Mouse (Mus musculus) telencephalon, adult 2 months (tissue): ENCODE data around the gene Ccdc47.
A peak's percentile ranks its signal among the peaks of the same experiment; 100 is the strongest.

ENCODE experiments used
- DNase-seq: peaks from one replicate; pipeline ENCODE4 v3.0.0-alpha.2; 2011; ENCODE audit warnings: low read depth, low spot score

Ccdc47 gene

GRCm38 (mm10) chr11:106160841-106161721 lies 55.1 kb downstream of the Ccdc47 start, which contains the start of the genes Gm10840 and Limd2:
Gm10840 (plus strand) TSS chr11:106160850.
Limd2 (minus strand) TSS chr11:106160860.
- peak; percentile 96 for DNase-seq

- peak; percentile 67 for DNase-seq
Measured at GRCm38 (mm10) chr11:106159921-106160840, 56.0 kb downstream of the Ccdc47 start.

DNA sequence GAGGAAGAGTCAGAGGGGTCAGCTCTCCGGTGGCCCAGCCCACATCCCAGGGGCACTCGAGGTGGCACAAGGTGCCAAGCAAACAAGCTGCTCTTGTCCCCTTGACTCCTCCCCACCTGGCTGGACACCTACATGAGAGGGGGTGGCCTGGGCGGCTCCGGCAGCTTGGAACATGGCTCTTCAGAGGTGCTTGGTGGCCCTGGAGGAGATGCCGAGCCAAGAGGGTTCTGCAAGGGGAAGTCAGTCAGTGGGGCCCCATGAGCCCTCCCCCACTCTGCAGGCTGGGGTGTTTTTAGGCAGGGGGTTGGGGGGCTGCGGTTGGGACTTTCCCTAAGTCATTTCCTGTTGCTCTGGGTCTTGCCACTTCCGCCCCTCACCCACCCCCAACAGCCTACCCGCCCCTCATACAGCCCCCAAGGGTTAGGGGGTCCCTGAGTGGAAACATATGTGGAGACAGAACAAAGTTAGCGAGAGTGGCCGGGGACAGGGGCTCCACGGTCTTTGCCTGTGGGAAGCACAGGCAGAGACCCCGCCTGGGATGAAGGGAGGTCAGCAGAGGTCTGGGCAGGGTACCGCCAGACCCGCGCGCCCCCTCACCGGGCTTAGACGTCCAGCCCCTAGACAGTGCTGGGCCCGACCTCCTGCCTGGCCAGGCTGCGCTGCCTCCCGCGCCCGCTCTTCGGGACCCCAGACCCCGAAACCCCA lies 56.8 kb downstream of the Ccdc47 start:
- DNase-seq: no peak

DNA sequence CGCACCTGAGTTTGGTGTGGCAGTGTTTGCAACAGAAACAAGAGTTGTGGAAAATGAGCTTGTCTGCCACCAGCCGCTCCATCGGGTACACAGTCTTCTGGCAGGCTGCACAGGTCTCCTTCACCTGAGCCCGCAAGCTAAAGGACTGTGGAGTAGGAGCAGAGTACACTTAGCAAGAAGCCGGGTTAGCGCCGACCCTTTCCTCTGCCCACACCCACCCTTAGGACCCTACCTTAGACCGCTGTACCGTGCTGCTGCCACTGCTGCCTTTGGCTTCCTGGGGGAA lies 57.3 kb downstream of the Ccdc47 start:
- no peak for DNase-seq

- DNase-seq: no peak
Measured at GRCm38 (mm10) chr11:106158081-106158929, 57.8 kb downstream of the Ccdc47 start.

GRCm38 (mm10) chr11:106157154-106157553 lies 59.0 kb downstream of the Ccdc47 start:
- no peak for DNase-seq

GRCm38 (mm10) chr11:106156257-106156656 lies 59.9 kb downstream of the Ccdc47 start:
- DNase-seq: no peak

DNA sequence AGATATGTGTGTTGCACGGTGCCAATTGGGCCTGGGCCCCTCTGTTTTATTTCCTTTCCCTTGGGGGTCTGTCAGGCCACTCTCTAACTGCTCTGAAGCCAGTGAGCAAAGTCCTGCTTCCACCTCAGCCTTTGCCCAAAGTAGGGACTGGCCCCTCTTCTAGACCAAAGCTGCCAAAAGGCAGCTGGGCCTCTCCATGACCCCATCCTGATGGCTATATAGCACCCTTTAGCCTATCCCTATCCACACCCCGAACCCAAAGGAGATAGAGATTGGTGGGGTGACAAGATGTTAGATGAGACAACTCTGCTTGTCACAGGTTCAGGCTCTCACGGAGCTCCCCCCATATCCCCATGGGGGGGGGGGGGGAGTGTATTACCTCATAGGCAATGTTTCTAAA lies 60.4 kb downstream of the Ccdc47 start:
- DNase-seq: no peak

DNA sequence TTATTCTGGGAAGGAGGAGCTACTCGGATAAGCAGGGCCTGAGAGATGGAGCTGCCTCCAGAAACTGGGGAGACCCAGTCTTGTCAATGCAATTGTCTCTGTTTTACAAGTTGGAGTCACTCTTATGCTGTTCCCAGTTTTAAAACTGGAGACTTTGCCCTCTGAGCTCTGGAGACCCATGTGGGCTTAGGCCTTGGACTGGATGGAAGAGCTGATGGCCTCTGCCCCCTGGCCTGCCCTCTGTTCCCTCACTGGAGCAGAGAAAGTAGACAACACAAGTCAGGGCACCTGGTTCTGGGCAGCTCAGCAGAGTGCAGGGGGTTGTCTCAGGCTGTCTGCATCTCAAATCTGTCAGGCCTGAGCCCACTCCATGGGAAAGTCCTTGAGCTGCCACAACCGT lies 61.4 kb downstream of the Ccdc47 start:
- no peak for DNase-seq

- DNase-seq: no peak
Measured at GRCm38 (mm10) chr11:106154091-106154490, 62.1 kb downstream of the Ccdc47 start.

GRCm38 (mm10) chr11:106152132-106152531 lies 64.0 kb downstream of the Ccdc47 start:
- DNase-seq: peak; percentile 68

- DNase-seq: no peak
Measured at GRCm38 (mm10) chr11:106151219-106151618, 64.9 kb downstream of the Ccdc47 start.
